Mouse (Mus musculus): ENCODE measurements around the gene Ifna14.

Gene Ifna14

DNA sequence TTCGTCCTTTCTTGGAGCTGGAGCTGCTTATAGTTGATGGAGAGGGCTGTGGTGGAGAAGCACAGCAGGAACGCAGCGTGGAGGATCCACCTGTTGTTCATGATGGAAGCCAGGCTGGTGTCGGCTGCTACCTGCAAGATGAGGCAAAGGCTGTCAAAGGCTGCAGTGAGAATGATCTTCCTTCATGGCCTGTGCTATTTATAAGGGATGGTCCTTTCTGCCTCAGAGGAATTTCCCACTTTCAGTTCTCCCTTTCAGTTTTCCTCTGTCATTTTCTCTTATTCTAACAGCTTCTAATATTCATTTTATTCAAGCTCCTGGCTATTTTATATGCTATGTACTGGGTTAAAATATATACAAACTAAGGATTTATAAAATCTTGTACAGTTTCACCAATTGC is 48.9 kb downstream of the Ifna14 start, which contains the start of gene Ifnb1:
TSS of gene Ifnb1 (minus strand) at position 101 of the 400 bp plus-strand sequence.
- in situ Hi-C loops (cut with MboI; ENCODE audit: low pct_unique_long_range_greater_than_20kb in 1 of 2, low sequenced_read_pairs in 2 of 2, unreplicated experiment in 1 of 2), result no loop called here
